Comparison of ENCODE assay signal across 20 mouse cellular contexts in genomic region chr1:55082106-55082505, GRCm38 (mm10). TPM values are rescaled to one million over a fixed set of nuclear protein-coding genes. Genes with fewer than 3 reads are reported as not detected.
DNase-seq lines count a peak whose midpoint lies in the region; ATAC-seq and TF ChIP-seq lines count a peak whose summit lies in the region.
"Had no signal": no experiment of that assay in that cellular context is flagged by ENCODE, and none has a peak within 500 bp of the region (broad histone marks: within the 10 kb centered on the region; RNA-seq: fewer than 3 reads in every experiment).

No protein-coding gene starts in this region.

- peak; percentile 15 for DNase-seq in embryo, embryonic 10 days (ENCODE audit: low spot score)
- DNase-seq in embryo, embryonic 10.5 days (ENCODE audit: low spot score): no peak
- no peak for DNase-seq in left cerebral cortex, adult 2 months (ENCODE audit: extremely low spot score in 1 of 2, low spot score in 2 of 2)
- no peak for DNase-seq in left cerebral cortex, postnatal 4 days
- peak; percentile 32 for DNase-seq in CD4-positive helper T cell, adult 2 months (ENCODE audit: low read depth, low spot score)
- no peak for DNase-seq in heart, postnatal 36 days
- DNase-seq: adrenal gland, postnatal 25 days; cerebellum, adult 18-20 months; gastrocnemius, postnatal 25 days; heart, postnatal 14 days; kidney, adult 18-20 months; layer of hippocampus, adult 9-11 months; lung, postnatal 4 days; thymus, adult 18-20 months had no signal

- ATAC-seq in erythroid progenitor cell, adult 5-6 weeks (replicated peaks; ENCODE audit: low FRiP score, poor library complexity, severe bottlenecking): 0 out of 2 replicates have a peak, but pooled peaks have one; percentile 10
- ATAC-seq in monocyte, adult 5-6 weeks (replicated peaks; ENCODE audit: insufficient number of reproducible peaks, low FRiP score, low TSS enrichment, poor library complexity, severe bottlenecking): no peak
- ATAC-seq: forebrain, embryonic 15.5 days had no signal

- no peak overlapping the region for H3K4me3 ChIP-seq in left cerebral cortex, adult 2 months
- H3K4me3 ChIP-seq: embryonic facial prominence, embryonic 12.5 days; forebrain, embryonic 15.5 days; limb, embryonic 12.5 days; neural tube, embryonic 12.5 days had no signal

- no peak overlapping the region for H3K27ac ChIP-seq in left cerebral cortex, adult 2 months
- H3K27ac ChIP-seq: embryonic facial prominence, embryonic 12.5 days; forebrain, embryonic 15.5 days; limb, embryonic 12.5 days; neural tube, embryonic 12.5 days had no signal

- intact Hi-C loops in left cerebral cortex, adult 2 months (cut with DNase I): loop anchor here (10.0 kb wide), 1 partner anchor 303 kb away; no protein-coding TSS in a partner anchor
- intact Hi-C loops in left cerebral cortex, postnatal 4 days (cut with DNase I): loop anchor here (5.0 to 10.0 kb wide), 2 partner anchors 67 to 665 kb away; no protein-coding TSS in a partner anchor
- intact Hi-C loops in heart, postnatal 36 days (cut with DNase I): no loop called here

- TF ChIP-seq CTCF in left cerebral cortex, adult 2 months (IDR thresholded peaks at IDR 0.05): peak; percentile 44

RNA-seq across cellular contexts. Expression of gene Hspe1, which starts 5.8 kb away (rescaled TPM):
- total RNA-seq in left cerebral cortex, adult 2 months (2021): 10 to 100 TPM; 81.1 to 84.2 TPM
- 100 to 1,000 TPM; 109 to 118 TPM for total RNA-seq in left cerebral cortex, postnatal 4 days (2021)
- total RNA-seq in erythroid progenitor cell, adult 5-6 weeks (2015; ENCODE audit: low replicate concordance): 63.4 and 84.3 TPM in 2 replicates
- 40.1 and 54.0 TPM in 2 replicates for total RNA-seq in erythroid progenitor cell, adult 5-6 weeks (2017; ENCODE audit: low replicate concordance)
- total RNA-seq in monocyte, adult 5-6 weeks (2017): 100 to 218 TPM (median 129 TPM) in 3 replicates
- total RNA-seq in heart, postnatal 36 days (2021): 100 to 1,000 TPM; 167 to 177 TPM

RNA-seq across cellular contexts. Expression of gene Hspd1, which starts 5.9 kb away (rescaled TPM):
- 100 to 1,000 TPM; 151 to 170 TPM for total RNA-seq in left cerebral cortex, adult 2 months (2021)
- 100 to 1,000 TPM; 187 to 191 TPM for total RNA-seq in left cerebral cortex, postnatal 4 days (2021)
- total RNA-seq in erythroid progenitor cell, adult 5-6 weeks (2015; ENCODE audit: low replicate concordance): 21.3 and 49.9 TPM in 2 replicates
- 35.6 and 60.8 TPM in 2 replicates for total RNA-seq in erythroid progenitor cell, adult 5-6 weeks (2017; ENCODE audit: low replicate concordance)
- 128 to 155 TPM (median 141 TPM) in 3 replicates for total RNA-seq in monocyte, adult 5-6 weeks (2017)
- total RNA-seq in heart, postnatal 36 days (2021): 100 to 1,000 TPM; 382 to 415 TPM

RNA-seq across cellular contexts. Expression of gene Coq10b, which starts 29.5 kb away (rescaled TPM):
- total RNA-seq in left cerebral cortex, adult 2 months (2021): 10 to 100 TPM; 32.9 to 33.8 TPM
- 10 to 100 TPM; 18.9 to 20.0 TPM for total RNA-seq in left cerebral cortex, postnatal 4 days (2021)
- 12.6 and 21.0 TPM in 2 replicates for total RNA-seq in erythroid progenitor cell, adult 5-6 weeks (2015; ENCODE audit: low replicate concordance)
- total RNA-seq in erythroid progenitor cell, adult 5-6 weeks (2017; ENCODE audit: low replicate concordance): 10.1 and 26.6 TPM in 2 replicates
- total RNA-seq in monocyte, adult 5-6 weeks (2017): 71.7 to 116 TPM (median 73.4 TPM) in 3 replicates
- 10 to 100 TPM; 38.0 to 76.2 TPM for total RNA-seq in heart, postnatal 36 days (2021)

RNA-seq across cellular contexts. Expression of gene Mob4, which starts 48.9 kb away (rescaled TPM):
- 10 to 100 TPM; 50.2 to 50.3 TPM for total RNA-seq in left cerebral cortex, adult 2 months (2021)
- 10 to 100 TPM; 77.6 to 79.9 TPM for total RNA-seq in left cerebral cortex, postnatal 4 days (2021)
- 31.9 and 42.2 TPM in 2 replicates for total RNA-seq in erythroid progenitor cell, adult 5-6 weeks (2015; ENCODE audit: low replicate concordance)
- total RNA-seq in erythroid progenitor cell, adult 5-6 weeks (2017; ENCODE audit: low replicate concordance): 46.0 and 70.0 TPM in 2 replicates
- 68.1 to 119 TPM (median 87.3 TPM) in 3 replicates for total RNA-seq in monocyte, adult 5-6 weeks (2017)
- total RNA-seq in heart, postnatal 36 days (2021): 10 to 100 TPM; 30.3 to 35.4 TPM

RNA-seq across cellular contexts. Expression of gene Sf3b1, which starts 54.8 kb away (rescaled TPM):
- total RNA-seq in left cerebral cortex, adult 2 months (2021): 100 to 1,000 TPM; 159 to 164 TPM
- total RNA-seq in left cerebral cortex, postnatal 4 days (2021): 100 to 1,000 TPM; 190 to 193 TPM
- 230 and 235 TPM in 2 replicates for total RNA-seq in erythroid progenitor cell, adult 5-6 weeks (2015; ENCODE audit: low replicate concordance)
- 189 and 207 TPM in 2 replicates for total RNA-seq in erythroid progenitor cell, adult 5-6 weeks (2017; ENCODE audit: low replicate concordance)
- total RNA-seq in monocyte, adult 5-6 weeks (2017): 708 to 966 TPM (median 956 TPM) in 3 replicates
- 10 to 100 TPM; 76.4 to 83.0 TPM for total RNA-seq in heart, postnatal 36 days (2021)

Comparison
In these comparisons a context has a peak if more than half of its experiments do, and no peak if none do; other contexts are left out.
1. DNase-seq: peak in embryo, embryonic 10 days (single experiment) and CD4-positive helper T cell, adult 2 months (single experiment); none in embryo, embryonic 10.5 days (single experiment), left cerebral cortex, adult 2 months (0 of 2), left cerebral cortex, postnatal 4 days (single experiment) and heart, postnatal 36 days (0 of 2).